Mouse (Mus musculus): Measurements from ENCODE around the gene Mcpt9.

- no peak for TF ChIP-seq CTCF (IDR thresholded peaks at IDR 0.05; ENCODE audit: low read depth, low read length)
- no peak for TF ChIP-seq POLR2A (IDR thresholded peaks at IDR 0.05; ENCODE audit: extremely low read depth, insufficient read depth, low read length)
Observed at GRCm38 (mm10) chr14:56019446-56019845, 10.8 kb downstream of the Mcpt9 start.

Data from liver, adult 2 months (tissue).